Mouse (Mus musculus) neutrophil, adult 5-6 weeks (primary cell): ENCODE results near the gene Rgs3. TPM values are rescaled to one million over a fixed set of nuclear protein-coding genes. Genes with fewer than 3 reads are reported as not detected.

Experiments
- ATAC-seq: fragments of 151-379, 151-347 bp; 2 replicates; pipeline ENCODE4 v1.8.0; 2017; ENCODE audit warnings: mild to moderate bottlenecking, moderate TSS enrichment; ENCODE audit not compliant: insufficient number of reproducible peaks, poor library complexity, low FRiP score, severe bottlenecking; ENCODE audit errors: extremely low read depth
- total RNA-seq: library from RNA; stranded (forward); fragments of 200-1000 nt; gene quantifications from 2 replicates; pipeline ENCODE4 v1.2.3, GENCODE M21; 2017

The Rgs3 gene
- total RNA-seq, 1 experiment from 2014 or later: 166 TPM

DNA sequence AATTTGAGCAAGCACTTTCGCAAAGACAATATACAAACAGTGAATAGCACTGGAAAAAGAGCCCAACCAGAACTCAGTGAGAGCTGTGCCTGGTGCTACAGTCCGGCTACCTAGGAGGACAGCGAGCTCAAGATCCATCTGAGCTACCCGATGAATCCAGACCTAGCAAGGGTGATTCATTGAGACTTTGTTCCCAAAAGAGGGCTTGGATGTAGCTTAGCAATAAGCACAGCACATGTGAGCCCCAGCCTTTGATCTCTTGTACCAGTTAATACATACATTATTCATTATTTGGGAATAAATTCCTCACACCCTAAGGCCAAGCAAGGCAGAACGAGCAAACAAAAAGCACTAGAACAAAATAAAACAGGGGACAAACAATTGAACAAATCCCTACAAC, 34.8 kb downstream of the Rgs3 start:
- ATAC-seq: no peak

DNA sequence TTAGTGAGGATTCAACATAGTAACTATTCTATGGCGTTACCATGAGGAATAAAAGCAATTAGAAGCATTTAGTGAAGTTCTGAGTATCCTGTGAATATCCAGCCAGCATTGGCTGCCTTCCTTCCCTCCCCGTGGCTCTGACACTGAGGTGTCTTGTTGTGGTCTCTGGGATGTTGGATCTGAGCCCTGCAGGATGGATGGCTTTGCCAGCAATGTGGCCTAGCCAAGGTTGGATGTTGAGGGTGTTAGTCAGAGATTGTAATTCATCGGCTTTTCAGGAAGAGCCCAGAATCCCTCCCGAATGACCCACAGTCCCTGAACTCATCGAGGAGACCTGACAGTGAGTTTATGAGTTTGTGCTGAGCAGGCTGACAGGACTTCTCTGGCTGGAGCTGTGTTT, 36.4 kb downstream of the Rgs3 start:
- ATAC-seq: no peak

GRCm38 (mm10) chr4:62600549-62600948, 40.9 kb downstream of the Rgs3 start:
- ATAC-seq: peak; percentile 26; the same call in 1 of the 2 replicates

DNA sequence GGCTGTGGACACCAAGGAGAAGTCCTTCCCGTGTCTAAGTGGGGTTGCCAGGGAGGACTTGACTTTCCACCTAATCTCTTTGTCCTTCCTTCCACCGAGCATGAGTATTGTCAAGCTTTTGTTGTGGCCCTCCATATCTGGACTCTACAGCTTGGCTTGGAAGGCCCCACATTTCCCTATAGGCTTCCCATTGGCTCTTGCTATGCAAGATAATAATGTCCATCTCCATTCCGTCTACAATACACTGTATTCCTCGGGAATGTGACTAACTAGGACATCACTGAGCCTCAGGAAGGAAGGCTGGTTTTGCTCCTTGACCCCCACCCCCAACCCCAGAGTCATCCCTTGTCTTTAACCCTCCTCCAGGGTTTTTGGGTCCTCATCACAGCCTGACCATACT, 44.0 kb downstream of the Rgs3 start:
- ATAC-seq: no peak

GRCm38 (mm10) chr4:62604094-62604493, 44.4 kb downstream of the Rgs3 start:
- no peak for ATAC-seq

GRCm38 (mm10) chr4:62605856-62606541, 46.4 kb downstream of the Rgs3 start:
- ATAC-seq: 0 out of 2 replicates have a peak, but pooled peaks have one; percentile 2

GRCm38 (mm10) chr4:62606542-62606882, 46.9 kb downstream of the Rgs3 start:
- no peak for ATAC-seq

DNA sequence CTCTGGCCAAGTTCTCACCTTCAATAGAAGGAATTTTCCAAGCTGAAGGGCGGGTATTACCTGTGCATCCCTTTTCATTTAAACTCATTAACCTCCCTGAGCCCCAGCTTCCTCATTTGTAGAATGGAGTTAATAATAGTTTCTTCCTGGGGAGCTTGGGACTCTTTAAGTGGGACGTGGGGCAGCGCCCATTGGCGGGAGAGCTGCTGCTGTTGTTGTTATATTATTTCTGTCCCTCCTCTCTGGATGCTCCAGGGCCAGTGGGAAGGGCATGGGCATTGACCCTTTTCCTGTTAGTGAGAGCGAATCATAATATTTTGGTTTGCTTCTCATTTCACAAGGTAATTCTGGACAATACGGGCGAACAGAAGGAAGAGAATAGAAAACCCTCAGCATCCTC, 47.3 kb downstream of the Rgs3 start:
- ATAC-seq: no peak

GRCm38 (mm10) chr4:62607345-62607744, 47.7 kb downstream of the Rgs3 start:
- ATAC-seq: no peak

GRCm38 (mm10) chr4:62607805-62608204, 48.2 kb downstream of the Rgs3 start:
- ATAC-seq: no peak

DNA sequence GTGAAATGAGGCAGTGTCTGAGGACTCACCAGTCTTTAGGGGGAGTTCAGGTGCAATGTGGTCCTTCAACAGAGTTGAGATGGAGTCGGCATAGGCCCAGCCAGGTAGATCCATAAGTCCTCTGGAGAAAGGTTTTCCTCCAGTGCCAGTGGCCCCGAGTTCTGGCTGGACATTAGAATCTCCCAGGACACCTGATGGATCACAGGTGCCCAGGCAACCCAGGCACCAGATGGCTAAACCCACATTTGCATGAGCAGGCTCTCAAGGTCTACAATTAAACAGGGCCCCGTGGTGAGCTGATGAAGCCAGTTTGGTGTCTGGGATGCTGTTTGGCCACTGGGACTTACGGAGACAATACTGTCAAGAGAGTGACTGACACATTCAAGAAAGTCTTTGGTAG, 49.7 kb downstream of the Rgs3 start:
- no peak for ATAC-seq

DNA sequence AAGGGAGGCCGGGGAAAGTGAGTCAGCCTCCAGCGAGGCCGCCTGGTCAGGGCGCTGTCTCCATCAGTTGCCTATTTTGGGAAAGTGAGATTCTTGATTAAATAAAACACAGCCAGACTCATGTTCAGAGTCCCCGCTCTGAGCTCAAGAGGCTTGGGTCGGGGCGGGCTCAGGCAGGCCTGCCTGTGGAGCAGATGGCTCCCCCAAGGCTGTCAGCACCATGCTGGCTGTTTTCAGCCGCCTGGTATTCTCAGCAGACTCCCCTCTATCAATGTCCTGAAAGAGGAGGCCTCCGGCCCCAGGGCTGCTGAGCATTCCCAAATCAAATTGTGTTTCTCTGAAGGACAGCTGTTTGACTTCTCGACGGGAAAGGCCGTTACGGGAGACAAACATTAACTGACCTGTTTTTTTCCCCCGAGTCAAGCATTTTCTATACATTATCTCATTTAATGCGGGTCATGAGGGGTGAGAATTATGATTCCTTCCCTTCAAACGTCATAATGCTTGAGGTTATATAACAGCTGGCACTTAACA, 50.6 kb downstream of the Rgs3 start:
- no peak for ATAC-seq

DNA sequence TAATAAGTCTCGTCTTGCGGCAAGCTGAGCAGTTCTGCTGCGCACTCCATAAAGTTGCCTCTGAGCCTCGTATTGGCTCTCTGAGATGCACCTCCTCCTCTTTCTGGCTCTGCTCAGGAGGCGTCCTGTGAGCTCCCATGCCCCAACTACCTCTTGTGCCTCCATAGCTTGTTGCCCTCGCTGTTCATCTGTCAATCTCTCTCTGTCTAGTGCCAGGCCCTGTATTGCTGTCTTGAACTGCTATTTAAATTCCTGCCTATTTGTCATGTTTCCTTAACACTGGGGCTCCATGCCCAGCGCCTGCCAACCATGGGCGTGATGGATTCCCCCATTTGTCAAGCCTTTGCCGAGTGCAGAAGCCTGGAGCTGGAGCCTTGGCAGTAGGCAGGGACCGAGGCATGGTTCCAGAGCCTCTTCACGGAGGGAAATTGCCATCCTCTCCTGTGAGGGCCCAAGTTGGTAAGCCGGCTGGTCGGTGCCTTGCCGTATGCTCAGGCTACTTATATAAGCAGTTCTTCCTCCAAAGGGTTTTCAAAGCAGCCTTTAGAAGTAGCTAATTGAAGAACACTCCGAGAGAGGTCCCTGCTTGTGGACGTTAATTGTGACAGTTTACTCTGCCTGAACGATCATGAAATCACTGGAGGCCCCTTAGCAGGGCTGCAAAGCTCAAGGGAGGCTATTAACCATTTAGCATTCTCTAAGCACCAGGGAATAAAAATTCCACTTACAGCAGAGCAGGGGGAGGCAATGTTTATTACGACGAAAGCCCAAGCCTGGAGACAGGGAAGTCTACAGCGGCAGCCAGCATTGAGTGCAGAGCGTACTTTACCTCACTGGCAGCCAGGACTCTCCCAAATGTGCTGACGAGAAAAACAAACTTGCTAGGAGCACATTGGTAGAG, 53.2 kb downstream of the Rgs3 start:
- ATAC-seq: no peak

DNA sequence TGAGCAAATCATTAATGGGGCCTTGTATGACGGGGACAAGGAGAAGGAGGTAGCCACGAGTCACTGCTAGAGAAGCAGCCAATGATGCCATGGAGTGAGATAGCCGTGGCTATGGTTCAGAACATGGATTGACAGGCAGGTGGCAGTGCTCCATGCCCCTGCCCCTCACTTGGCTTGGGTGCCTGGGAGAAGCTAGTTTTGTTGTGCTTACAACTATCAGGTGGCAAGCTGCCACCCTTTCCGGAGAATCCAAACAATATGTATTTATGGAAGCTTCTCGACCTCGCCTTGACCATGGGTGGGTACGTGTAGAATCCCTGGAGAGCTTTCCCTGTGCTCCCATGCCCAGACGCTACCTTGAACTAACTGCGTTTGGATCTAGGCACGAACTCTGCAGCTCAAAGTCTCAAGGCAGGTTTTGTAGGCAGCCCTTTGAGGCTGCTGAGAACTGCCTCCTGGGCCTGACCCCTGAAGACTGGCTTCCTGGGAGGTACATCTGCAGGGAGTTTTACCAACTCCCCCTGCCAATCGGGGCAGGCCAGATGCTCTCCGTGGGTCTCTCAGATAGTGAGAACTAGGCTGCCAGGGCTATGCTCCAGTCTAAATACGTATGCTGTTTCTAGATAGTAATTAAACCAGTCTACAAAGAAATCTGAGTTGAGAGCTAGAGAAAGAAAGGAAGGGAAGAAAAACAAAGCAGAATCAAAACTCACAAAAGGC, 54.2 kb downstream of the Rgs3 start:
- ATAC-seq: no peak

- ATAC-seq: no peak
Measured at GRCm38 (mm10) chr4:62617856-62618440, 58.3 kb downstream of the Rgs3 start.

- no peak for ATAC-seq
Measured at GRCm38 (mm10) chr4:62619232-62619964, 59.8 kb downstream of the Rgs3 start.

DNA sequence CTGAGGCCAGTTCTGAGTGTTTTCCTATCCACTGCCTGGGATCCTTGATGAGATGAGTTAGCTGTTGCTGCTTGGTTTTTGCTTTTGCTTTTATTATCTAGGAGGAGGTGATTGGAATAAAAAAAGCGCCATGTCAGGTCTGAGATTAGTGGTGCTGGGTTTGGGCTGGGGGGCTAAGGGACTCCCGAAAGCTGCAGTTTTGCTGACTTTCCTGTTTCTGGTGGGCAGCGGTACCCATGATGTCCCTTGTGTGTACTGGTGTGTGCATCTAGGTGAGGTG, 60.3 kb downstream of the Rgs3 start:
- no peak for ATAC-seq

- no peak for ATAC-seq
Measured at GRCm38 (mm10) chr4:62621151-62621550, 61.5 kb downstream of the Rgs3 start.
